Mouse (Mus musculus) retina, postnatal 1 day (tissue): ENCODE measurements around the gene Ppif.

Experiments used
- DNase-seq: peaks from one replicate; pipeline ENCODE4 v3.0.0-alpha.2; 2012

Ppif gene

GRCm38 (mm10) chr14:25696356-25696755, 2.4 kb downstream of the Ppif start:
- DNase-seq, result no peak

GRCm38 (mm10) chr14:25701986-25702385, 8.0 kb downstream of the Ppif start:
- peak; percentile 78 for DNase-seq

DNA sequence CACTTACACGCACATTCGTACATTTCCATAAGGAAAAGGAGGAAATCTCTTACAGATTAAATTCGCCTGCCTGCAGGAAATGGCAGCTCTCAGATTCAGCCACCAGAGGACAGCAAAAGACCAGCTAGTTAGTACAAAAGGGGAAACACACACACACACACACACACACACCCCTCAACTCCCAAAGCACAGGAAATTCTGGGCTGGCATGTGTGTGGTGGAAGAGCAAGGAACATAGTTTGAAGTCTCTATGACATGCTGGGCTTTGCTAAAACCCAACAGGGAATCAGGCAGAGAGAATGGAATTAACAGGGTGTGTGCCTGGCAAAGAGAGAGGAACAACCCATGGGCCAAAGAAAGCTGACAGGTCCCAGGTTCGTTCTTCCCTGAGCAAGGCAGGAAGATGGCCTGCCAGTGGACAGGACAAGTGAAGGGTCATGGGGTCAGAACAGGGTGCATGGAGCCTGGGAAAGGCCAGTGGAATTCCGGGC, 13.8 kb downstream of the Ppif start:
- DNase-seq, result peak; percentile 68

GRCm38 (mm10) chr14:25708451-25708850, 14.5 kb downstream of the Ppif start:
- no peak for DNase-seq

DNA sequence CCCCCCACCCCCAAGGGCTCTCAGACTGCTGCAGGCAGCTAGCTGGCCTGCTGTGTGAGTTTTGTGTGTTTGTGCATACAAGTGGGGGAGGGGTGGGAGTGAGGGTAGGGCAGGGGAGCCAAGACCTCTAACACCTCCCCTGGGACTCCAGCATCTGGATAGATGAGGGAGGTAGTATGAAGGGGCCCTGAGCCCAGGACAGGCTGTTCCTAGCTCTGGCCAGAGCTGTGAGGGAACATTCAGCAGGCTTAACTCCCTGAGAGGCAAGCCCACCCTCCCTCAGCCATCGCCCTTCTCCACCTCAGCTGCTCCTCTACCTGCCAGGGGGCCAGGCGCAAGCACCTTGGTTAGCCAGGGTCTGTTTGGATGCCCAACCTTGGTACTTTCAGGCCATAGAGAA, 15.0 kb downstream of the Ppif start:
- no peak for DNase-seq

DNA sequence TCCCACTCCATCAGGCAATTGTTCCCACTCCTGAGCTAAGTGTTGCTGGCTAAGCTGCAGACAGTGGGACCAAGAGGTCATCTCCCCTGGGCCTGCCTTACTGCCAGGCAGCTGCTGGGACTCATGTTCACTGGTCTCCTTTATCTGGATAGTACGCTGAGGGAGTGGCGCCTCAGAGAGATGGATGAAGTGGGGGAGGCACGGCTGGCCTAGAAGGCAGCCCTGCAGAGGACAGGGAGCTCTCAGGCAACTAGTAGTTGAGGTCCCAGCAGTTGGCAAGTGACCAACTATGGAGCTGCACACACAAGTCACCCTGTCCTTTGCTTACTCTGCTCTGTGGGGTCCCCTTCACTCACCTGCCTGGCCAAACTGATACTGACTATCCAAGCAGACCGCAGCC, 16.1 kb downstream of the Ppif start:
- DNase-seq, result no peak

DNA sequence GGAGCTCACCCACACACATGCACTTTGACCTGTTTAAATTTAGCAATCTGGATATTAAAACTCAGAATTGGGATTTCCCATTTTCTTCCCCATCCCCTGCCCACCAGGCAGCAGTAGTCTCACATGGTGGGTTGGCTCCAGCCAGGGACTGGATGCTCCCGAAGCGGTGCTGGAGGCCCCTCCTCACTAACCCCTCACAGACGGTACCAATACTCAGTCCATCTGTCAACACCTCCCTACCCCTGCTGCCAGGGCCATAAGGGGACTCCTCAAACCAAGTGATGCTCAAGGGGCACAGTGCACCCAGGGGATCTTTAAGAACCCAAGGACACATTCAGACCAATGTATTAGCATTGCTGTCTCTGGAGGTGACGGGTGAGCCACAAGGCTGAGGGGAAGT, 16.7 kb downstream of the Ppif start:
- DNase-seq, result no peak

DNA sequence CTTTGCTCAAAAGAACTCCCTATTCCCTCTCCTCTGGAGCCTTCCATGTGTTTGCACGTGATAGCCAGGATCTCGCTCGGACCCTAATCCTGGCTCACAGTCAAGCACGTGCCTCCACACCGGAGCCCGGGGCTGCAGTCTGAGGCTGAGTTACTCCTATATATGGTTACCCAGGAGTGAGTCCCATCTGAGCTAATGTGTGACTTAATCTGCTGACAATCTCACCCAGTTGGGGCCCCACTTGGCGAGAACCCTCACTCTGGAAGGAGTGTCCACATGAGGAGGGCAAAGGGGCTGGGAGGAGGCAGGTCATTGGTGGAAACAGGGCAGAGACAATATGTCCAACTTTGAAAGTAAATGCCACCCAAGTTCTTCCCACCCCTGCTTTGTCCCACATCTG, 17.2 kb downstream of the Ppif start:
- peak; percentile 60 for DNase-seq

DNA sequence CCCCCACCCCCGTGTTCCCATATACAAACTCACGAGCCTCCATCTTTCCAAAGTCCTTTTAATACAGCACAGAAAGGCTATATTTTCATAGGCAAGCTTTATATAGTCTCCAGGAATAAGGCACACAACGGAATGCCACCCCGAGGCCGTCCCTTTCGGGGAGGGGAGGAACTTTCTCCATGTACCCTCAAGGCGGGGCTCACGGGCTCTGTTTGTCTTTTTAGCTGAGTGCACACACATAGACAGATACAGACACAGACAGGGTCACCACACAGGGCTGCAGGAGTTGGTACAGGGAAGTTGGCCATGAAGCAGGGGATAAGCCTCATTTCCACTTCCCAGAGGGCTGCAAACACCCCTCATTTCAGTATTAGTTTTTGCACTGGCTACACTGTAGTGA, 17.6 kb downstream of the Ppif start:
- peak; percentile 65 for DNase-seq

GRCm38 (mm10) chr14:25713443-25713842, 19.5 kb downstream of the Ppif start:
- DNase-seq, result peak; percentile 39

GRCm38 (mm10) chr14:25716528-25716927, 22.6 kb downstream of the Ppif start:
- no peak for DNase-seq

- DNase-seq, result no peak
Observed at GRCm38 (mm10) chr14:25717718-25718117, 23.8 kb downstream of the Ppif start.

GRCm38 (mm10) chr14:25718471-25718870, 24.5 kb downstream of the Ppif start:
- DNase-seq, result no peak

DNA sequence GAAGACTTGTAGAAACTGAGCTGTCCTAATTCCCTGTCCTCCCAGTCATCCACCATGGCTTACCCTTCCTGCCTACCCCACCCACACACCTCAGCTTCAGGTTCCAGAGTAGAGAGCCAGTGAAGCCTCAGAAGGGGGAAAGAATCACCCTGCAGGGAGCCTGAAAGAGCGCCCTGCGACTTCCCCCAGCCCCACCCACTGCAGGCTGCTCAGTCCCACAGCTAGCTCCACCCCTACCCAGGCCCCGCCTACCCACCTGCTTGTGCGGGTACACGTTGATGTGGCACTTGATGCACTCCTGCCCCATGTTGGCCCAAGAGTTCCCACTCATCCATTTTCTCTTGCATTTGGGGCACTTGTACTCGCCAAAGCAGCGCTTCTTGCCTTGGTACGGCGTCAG, 25.4 kb downstream of the Ppif start:
- DNase-seq, result no peak

DNA sequence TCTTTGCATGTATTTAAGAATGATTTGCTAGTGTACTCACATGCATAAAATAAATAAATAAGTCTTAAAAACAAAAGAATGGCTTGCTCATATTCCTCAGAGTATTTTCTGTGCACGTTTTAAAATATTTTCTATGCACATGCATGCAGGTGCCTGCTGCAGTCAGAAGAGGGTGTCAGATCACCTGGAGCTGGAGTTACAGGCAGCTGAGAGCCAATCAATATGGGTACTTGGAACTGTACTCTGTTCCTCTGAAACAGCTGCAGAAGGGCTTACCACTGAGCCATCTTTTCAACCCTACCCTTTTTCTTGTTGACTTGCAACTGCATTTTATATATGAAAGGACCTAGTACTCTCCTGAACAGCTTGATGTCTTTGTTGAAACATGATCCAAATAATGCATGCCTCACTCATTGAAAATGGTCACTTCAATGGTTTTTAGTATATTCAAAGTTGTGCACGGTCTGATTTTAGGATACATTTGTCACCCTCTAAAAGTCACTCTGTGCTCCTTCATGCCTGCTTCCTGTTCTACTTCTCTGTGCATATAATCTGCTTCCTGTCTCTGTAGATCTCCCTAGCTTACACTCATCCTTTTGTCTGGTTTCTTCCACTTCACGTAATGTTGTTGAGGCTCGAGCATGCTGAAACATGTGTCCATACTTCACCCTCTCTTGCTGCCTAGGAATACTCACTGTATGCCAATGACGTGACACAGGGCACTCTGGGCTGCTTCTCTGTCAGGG, 27.2 kb downstream of the Ppif start:
- no peak for DNase-seq

DNA sequence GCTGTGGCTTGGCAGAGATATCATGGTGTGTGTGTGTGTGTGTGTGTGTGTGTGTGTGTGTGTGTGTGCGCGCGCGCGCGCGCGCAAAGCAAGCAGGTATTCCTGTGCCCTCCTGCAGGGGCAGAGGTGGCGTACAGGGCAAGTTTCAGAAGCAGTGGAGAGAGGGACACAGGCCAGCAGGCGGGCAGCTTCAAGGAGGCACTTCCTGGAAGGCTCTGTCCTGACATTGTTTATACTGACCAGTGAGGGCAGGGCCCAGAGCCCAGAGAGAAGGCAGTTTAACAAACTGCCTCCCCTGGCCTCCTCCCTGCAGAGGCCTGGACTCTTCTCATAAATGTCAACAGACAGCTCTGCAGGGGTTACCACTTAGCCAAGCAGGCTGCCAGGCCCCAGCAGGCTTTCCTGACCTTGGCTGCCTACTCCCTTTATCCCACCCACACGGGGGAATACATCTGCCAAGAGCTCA, 31.1 kb downstream of the Ppif start:
- no peak for DNase-seq

DNA sequence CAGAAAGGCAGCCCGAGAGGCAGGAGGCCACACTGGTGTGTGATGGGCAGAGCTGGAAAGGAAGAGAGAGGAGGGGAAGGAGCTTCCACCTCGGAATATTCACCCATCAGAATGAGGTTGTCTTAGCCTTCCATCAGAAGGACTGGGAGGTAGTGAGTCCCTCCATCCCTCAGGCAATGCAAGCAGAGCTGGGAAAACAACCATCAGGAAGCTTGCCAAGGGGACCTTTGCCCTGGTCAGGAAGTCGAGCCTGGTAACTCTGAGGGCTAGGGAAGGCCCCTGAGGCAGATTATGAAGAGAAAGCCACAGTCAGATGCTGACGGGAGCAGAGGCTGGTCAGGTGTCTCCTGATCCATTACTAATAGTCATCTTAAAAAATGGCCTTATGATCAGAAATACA, 31.7 kb downstream of the Ppif start:
- DNase-seq, result no peak

GRCm38 (mm10) chr14:25726226-25727148, 32.5 kb downstream of the Ppif start:
- DNase-seq, result peak; percentile 77

- DNase-seq, result no peak
Observed at GRCm38 (mm10) chr14:25727149-25727510, 33.2 kb downstream of the Ppif start.

DNA sequence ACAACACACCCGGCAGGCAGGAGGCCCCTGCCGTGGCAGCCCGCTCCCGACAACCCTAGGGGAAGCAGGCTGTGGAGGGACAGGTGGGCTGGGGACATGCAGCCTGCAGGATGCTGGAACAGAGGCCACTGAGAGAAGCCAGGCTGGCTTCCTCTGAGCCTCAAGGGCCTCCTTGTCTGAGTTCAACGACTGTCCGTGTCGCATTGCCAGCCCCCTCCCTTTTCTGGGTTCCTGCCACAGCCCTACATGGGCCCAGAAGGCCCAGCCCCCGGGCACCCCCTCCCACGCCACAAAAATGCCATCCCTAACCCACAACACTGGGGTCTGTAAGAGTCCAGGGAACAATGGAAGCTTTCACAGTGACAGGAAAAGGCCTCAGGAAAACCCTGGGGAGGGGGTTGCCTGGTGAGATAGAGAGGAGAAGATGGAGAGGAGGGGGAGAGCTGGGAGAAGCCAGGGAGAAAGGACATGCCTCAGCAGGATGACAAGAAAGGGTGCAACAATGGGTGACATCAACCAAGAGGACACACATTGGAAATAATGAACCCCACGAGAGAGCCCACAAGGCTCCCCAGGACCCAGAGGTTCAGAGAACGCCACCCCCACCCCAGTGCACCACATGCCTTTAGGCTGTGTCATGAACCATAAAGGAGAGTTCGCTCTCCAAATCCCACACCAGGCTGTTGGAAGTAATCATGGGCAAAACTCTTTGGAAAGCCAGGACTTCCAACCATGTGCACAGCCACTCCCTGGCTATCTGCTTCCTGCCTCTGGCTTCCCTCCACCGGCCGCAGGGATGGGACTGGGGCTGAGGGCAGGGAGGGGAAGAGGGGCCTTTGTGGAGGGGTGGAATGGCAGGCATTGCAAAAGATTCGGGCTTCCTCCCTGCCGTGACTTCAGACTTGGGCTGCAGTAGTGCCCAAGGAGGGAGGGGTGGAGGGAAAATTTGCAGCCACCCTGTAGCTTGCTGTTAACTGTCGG, 41.1 kb downstream of the Ppif start:
- peak; percentile 91 for DNase-seq

DNA sequence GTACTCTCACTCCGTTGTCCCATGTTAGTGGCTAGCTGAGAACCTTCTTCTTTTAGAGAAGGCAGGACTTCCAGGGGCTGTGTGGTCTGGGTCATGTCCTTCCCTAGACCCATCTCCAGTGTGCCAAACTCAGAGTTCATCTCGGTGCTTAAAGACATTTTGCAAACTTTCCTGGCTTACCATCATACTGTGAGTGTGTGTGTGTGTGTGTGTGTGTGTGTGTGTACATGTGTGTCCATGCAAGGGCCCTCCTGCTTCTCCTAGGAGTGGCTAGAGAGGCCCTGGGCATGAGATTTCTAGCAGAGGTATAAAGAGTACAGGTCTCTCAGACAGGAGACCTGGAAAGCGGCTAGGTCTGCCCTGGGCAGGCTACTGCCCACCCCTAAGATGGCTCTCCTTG, 42.2 kb downstream of the Ppif start:
- DNase-seq, result no peak

DNA sequence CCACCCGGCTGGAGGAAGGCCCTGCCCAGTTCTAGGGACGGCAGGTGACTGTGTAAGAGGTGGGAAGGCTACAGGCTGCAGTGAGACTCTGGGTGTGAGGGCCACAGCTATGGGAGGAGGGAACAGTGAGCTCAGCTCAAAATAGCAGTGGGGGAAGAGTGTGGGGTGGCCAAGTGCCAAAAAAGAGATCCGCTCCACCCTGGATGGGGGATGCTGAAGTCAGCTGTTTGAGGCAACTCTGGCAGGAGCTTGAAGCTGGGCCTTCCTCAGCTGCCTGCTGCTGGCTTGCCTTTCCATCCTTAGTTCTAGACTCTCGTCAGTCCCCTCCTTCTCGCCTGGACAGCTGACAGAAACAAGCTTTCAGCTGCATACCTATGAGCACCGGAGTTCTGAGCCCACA, 42.6 kb downstream of the Ppif start:
- peak; percentile 53 for DNase-seq

DNA sequence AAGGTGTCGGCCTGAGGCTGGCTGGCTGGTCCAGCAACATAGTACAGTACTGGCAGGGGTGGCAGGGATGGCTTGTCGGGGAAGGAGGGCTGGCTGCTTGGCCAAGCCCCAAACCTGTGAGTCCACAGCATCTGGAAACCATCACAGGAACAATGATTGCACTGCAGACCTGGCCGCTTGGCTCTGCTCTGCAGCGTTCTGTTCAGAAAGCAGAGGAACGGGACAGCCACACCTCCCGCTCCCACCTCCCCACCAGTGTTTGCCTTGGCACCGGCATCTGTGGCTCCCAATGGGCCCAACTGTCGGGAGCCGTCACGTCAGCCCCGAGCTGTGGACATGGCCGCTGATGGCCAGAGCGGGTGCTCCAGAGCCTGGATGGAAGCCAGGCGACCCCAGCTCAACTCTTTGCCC, 44.6 kb downstream of the Ppif start:
- no peak for DNase-seq
